Mouse (Mus musculus) CH12.LX (cell line): ENCODE results near the gene Gm10272.
"Not testable (repeated sequence)": the region's sequence is repeated elsewhere in the genome, so short reads cannot be mapped to it uniquely, and the experiment has no call there.

ENCODE experiments used
- IRF4 ChIP-seq: IDR thresholded peaks from 2 replicates; pipeline ENCODE4 v1.6.1; 2014; ENCODE audit warnings: low read depth, mild to moderate bottlenecking, inconsistent platforms, low read length, improper control_type of control experiment
- POLR2A ChIP-seq: IDR thresholded peaks from 2 replicates; pipeline ENCODE4 v1.6.1; 2011; ENCODE audit warnings: low read depth, mild to moderate bottlenecking, improper control_type of control experiment, low read length
- POLR2AphosphoS2 ChIP-seq: IDR thresholded peaks from 2 replicates; pipeline ENCODE4 v1.6.1; 2011; ENCODE audit warnings: low read depth, low read length, improper control_type of control experiment
- SIN3A ChIP-seq: IDR thresholded peaks from 2 replicates; pipeline ENCODE4 v1.6.1; 2012; ENCODE audit warnings: low read length, improper control_type of control experiment, inconsistent platforms
- UBTF ChIP-seq: IDR thresholded peaks from 2 replicates; pipeline ENCODE4 v1.6.1; 2012; ENCODE audit warnings: low read depth, mild to moderate bottlenecking, inconsistent platforms, low read length, improper control_type of control experiment, moderate library complexity
- ZNF384 ChIP-seq: IDR thresholded peaks from 2 replicates; pipeline ENCODE4 v1.6.1; 2012; ENCODE audit warnings: low read depth, low read length, improper control_type of control experiment, inconsistent platforms

DNA sequence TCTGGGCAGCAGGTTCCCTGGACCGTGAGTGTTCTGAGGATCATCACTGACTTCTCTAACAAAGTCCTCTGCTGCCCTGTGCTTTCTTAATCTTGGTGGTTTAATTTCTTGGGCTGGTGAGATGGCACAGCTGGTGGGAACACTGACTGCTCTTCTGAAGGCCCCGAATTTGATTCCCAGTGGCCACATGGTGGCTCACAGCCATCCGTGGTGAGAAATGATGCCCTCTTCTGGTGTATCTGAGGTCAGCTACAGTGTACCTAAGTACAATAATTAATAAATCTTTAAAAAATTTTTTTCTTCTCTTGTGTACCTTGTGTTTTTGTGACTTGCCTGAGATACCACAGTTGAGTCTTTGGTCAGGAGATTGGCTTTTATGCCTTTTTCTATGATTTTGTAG lies 45.9 kb downstream of the Gm10272 start:
- TF ChIP-seq POLR2AphosphoS2, IRF4, SIN3A, POLR2A, UBTF, ZNF384: not testable (repeated sequence)
